Mouse (Mus musculus): ENCODE measurements around the gene Ppm1g. TPM values are rescaled to one million over a fixed set of nuclear protein-coding genes. Genes with fewer than 3 reads are reported as not detected.
A peak's percentile ranks its signal among the peaks of the same experiment; 100 is the strongest.

Ppm1g gene
- total and polyA plus RNA-seq, 3 experiments: 26.6 to 60.8 (median 51.1) TPM

DNA sequence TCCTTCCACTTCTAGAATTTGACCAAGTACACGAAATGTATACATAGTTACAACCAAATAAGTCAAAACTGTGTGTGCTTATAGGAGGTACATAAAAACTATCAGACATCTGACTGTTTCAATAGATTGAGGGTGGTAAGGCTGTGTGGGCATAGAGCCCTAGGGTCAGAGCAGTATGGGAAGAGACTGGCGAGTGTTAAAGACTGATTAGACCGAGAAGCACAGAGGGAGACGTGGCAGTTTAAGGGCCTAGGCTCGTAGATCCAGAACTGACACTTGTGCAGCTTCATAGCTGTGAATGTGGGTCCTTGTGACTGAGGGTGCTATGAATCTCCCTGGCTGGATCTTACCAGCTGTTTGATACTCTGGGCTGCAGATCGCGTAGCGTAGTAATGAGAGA, 34.4 kb upstream of the Ppm1g start:
- intact Hi-C loops (cut with DNase I): no loop called here
- peak overlapping the region; percentile 73 for H3K27ac ChIP-seq
- H3K36me3 ChIP-seq (ENCODE audit: control insufficient read depth, insufficient read depth, low read length): peaks cover 5% of the 10 kb centered on the region
- H3K4me1 ChIP-seq (ENCODE audit: control insufficient read depth, insufficient read depth, low read length): peaks cover 16% of the 10 kb centered on the region
- no peak overlapping the region for H3K4me3 ChIP-seq
- no peaks in the 10 kb centered on the region for H3K79me2 ChIP-seq (replicated peaks; ENCODE audit: control insufficient read depth, insufficient read depth, low read length)
- no peak for DNase-seq
- no peaks in the 10 kb centered on the region for H3K27me3 ChIP-seq (ENCODE audit: control insufficient read depth, insufficient read depth, low read length)
- TF ChIP-seq EP300 (IDR thresholded peaks at IDR 0.05; ENCODE audit: insufficient read depth, low read depth, low read length) (no peak), CTCF (IDR thresholded peaks at IDR 0.05) (no peak)
- WGBS: 80% methylated on average over 8 of the region's 8 CpGs
- H3K9ac ChIP-seq (ENCODE audit: low read depth, low read length): no peak overlapping the region

DNA sequence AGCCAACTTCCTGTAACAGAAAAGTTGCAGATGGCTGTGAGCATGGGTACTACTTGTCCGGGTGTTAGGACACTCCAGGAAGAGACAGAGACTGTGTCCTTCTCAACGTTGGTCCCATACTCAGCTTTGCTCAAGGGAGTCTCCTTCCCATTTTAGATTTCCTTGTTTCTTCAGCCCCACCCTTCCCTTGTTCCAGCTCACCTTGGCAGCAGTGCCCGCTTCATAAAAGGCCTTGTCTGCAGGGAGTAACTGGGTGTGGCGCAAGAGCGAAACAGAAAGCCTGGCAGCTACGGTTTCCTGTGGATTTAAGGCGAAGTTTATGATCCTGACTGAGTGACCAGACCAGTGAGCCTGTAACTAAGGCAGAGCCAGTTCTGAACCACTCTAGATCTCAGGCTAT, 34.0 kb upstream of the Ppm1g start:
- Histone ChIP-seq H3K9ac (ENCODE audit: low read depth, low read length) (no peak overlapping the region), H3K4me3 (peak overlapping the region; percentile 7; the same call in 1 of the 2 replicates), H3K36me3 (ENCODE audit: control insufficient read depth, insufficient read depth, low read length) (peaks cover 8% of the 10 kb centered on the region), H3K27ac (peak overlapping the region; percentile 73), H3K79me2 (replicated peaks; ENCODE audit: control insufficient read depth, insufficient read depth, low read length) (no peaks in the 10 kb centered on the region), H3K27me3 (ENCODE audit: control insufficient read depth, insufficient read depth, low read length) (no peaks in the 10 kb centered on the region), H3K4me1 (ENCODE audit: control insufficient read depth, insufficient read depth, low read length) (peaks cover 16% of the 10 kb centered on the region)
- 35% methylated on average over 7 of the region's 7 CpGs for WGBS
- TF ChIP-seq POLR2A (IDR thresholded peaks at IDR 0.05; ENCODE audit: insufficient read depth, low read depth, low read length) (peak; percentile 52; the same call in 1 of the 2 replicates), CTCF (IDR thresholded peaks at IDR 0.05) (no peak), EP300 (IDR thresholded peaks at IDR 0.05; ENCODE audit: insufficient read depth, low read depth, low read length) (no peak)
- peak; percentile 56 to 72 for DNase-seq
- intact Hi-C loops (cut with DNase I): no loop called here

DNA sequence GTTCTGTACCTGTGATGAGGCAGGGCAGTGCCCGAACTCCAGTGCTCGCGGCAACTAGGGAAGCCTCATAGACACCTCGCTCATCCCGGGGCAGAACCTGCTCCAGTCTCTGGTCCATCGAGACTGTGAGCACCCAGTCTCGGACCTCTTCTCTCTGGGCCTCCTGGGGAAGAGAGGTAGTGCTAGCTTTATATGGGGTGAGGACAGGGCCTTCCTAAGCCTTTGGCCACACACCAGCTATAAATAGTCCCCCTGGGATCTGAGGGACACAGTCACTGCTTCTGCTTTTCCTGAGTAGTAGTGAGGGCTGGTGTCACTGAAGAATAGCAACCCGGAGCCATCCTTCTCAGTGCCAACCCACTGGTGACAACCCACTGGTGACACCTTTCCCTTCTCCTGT, 33.3 kb upstream of the Ppm1g start:
- TF ChIP-seq POLR2A (IDR thresholded peaks at IDR 0.05; ENCODE audit: insufficient read depth, low read depth, low read length) (no peak), EP300 (IDR thresholded peaks at IDR 0.05; ENCODE audit: insufficient read depth, low read depth, low read length) (no peak), CTCF (IDR thresholded peaks at IDR 0.05) (no peak)
- intact Hi-C loops (cut with DNase I): no loop called here
- DNase-seq: no peak
- 69% methylated on average over 8 of the region's 8 CpGs for WGBS
- Histone ChIP-seq H3K27me3 (ENCODE audit: control insufficient read depth, insufficient read depth, low read length) (no peaks in the 10 kb centered on the region), H3K4me1 (ENCODE audit: control insufficient read depth, insufficient read depth, low read length) (peaks cover 16% of the 10 kb centered on the region), H3K79me2 (replicated peaks; ENCODE audit: control insufficient read depth, insufficient read depth, low read length) (no peaks in the 10 kb centered on the region), H3K9ac (ENCODE audit: low read depth, low read length) (peak overlapping the region; percentile 17), H3K36me3 (ENCODE audit: control insufficient read depth, insufficient read depth, low read length) (peaks cover 8% of the 10 kb centered on the region), H3K27ac (peak overlapping the region; percentile 73), H3K4me3 (peak overlapping the region; percentile 7; the same call in 1 of the 2 replicates)

DNA sequence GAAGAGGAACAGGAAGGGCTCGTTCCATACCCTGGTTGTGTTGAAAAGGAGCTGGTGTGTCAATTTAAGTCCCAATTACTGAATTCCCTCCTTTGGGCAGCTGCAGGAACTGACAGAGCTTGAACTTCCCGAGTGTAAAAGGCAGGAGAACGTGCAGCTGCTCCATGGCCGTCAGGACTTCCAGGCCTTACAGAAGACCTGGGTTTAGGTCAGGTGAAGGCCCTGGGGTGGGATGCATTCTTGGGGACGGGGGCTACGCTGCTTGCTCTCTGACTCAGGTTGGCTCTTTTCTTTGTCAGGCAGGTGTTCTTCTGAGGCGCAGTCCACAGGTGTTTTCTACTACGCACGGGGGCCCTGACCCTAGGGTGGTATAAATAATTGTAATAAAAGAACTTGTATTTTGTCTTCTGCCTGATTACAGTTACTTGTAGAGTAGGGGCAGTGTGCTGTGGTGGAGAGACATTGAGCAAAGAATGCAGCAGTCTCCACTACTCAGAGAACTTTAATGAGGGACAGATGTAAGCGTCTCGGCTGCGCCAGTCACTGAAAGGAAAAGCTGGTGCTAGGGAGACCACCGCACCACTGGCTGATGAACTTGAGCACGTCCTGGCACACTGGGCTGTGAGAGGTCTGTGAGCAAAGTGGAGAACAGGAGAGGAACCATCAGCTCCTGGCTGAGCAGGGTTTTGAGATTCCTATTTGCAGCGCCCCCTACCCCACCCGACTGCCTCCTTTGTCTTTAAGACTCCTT, 32.5 kb upstream of the Ppm1g start:
- H3K9ac ChIP-seq (ENCODE audit: low read depth, low read length): no peak overlapping the region
- 81% methylated on average over 16 of the region's 16 CpGs for WGBS

DNA sequence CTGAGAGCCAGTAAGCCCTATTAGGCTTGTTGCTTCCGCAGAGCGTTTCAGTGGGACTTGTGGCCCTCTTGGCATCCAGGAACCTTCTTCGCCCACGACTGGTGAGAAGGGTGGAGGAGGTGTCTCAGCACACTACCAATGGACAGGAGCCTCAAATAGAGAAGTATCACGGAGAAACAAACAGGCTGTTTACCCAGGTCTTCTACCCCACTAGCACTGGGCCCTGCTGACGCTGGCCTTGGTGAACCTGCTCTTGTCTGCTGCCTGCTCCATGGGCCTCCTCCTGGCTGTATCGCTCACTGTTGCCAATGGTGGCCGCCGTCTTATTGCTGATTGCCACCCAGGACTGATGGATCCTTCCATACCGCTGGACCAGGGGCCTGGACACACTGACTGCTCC, 31.7 kb upstream of the Ppm1g start:
- Histone ChIP-seq H3K79me2 (replicated peaks; ENCODE audit: control insufficient read depth, insufficient read depth, low read length) (no peaks in the 10 kb centered on the region), H3K9ac (ENCODE audit: low read depth, low read length) (no peak overlapping the region), H3K36me3 (ENCODE audit: control insufficient read depth, insufficient read depth, low read length) (peaks cover 14% of the 10 kb centered on the region), H3K27ac (no peak overlapping the region), H3K27me3 (ENCODE audit: control insufficient read depth, insufficient read depth, low read length) (no peaks in the 10 kb centered on the region), H3K4me1 (ENCODE audit: control insufficient read depth, insufficient read depth, low read length) (peaks cover 16% of the 10 kb centered on the region), H3K4me3 (no peak overlapping the region)
- TF ChIP-seq CTCF (IDR thresholded peaks at IDR 0.05): no peak
- TF ChIP-seq EP300 (IDR thresholded peaks at IDR 0.05; ENCODE audit: insufficient read depth, low read depth, low read length): no peak
- no peak for TF ChIP-seq POLR2A (IDR thresholded peaks at IDR 0.05; ENCODE audit: insufficient read depth, low read depth, low read length)
- intact Hi-C loops (cut with DNase I): no loop called here
- WGBS: 83% methylated on average over 10 of the region's 10 CpGs
- DNase-seq: no peak

More for the DNA sequence above, 32.5 kb upstream of the Ppm1g start:
- intact Hi-C loops (cut with DNase I): no loop called here
- peaks cover 14% of the 10 kb centered on the region for H3K36me3 ChIP-seq (ENCODE audit: control insufficient read depth, insufficient read depth, low read length)
- H3K79me2 ChIP-seq (replicated peaks; ENCODE audit: control insufficient read depth, insufficient read depth, low read length): no peaks in the 10 kb centered on the region
- TF ChIP-seq CTCF (IDR thresholded peaks at IDR 0.05): no peak
- TF ChIP-seq EP300 (IDR thresholded peaks at IDR 0.05; ENCODE audit: insufficient read depth, low read depth, low read length): no peak
- TF ChIP-seq POLR2A (IDR thresholded peaks at IDR 0.05; ENCODE audit: insufficient read depth, low read depth, low read length): no peak
- DNase-seq: no peak
- H3K4me3 ChIP-seq: no peak overlapping the region
- peak overlapping the region; percentile 73; the same call in 1 of the 2 replicates for H3K27ac ChIP-seq
- H3K4me1 ChIP-seq (ENCODE audit: control insufficient read depth, insufficient read depth, low read length): peaks cover 16% of the 10 kb centered on the region
- no peaks in the 10 kb centered on the region for H3K27me3 ChIP-seq (ENCODE audit: control insufficient read depth, insufficient read depth, low read length)

DNA sequence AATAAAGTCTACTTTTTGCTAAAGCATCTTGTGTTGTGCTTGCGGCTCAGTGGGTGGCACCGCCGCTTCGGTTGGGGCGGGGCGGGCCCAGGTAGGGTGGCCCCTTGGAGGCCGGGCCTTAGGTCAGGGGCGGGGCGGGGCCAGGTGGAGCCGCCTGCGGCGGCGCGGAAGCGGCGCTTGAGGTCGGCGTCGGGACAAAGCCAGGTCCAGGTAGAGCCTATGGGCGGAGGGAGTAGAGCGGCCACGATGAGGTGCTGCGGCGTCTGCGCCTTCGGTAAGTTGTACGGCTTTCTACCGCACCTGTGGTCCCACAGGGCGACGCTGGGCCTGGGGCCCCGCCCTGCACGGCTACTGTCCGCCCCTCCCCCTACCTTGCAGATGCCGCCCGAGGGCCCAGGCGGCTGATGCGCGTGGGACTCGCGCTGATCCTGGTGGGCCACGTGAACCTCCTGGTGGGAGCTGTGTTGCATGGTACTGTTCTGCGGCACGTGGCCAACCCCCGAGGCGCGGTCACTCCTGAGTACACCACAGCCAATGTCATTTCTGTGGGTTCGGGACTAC, 31.1 kb upstream of the Ppm1g start, which contains the start of gene Krtcap3:
Krtcap3 (plus strand) TSS at position 151 of the 561 bp plus-strand sequence.
- H3K4me1 ChIP-seq (ENCODE audit: control insufficient read depth, insufficient read depth, low read length): peaks cover 16% of the 10 kb centered on the region
- no peak within 1 kb of the TSS for H3K9ac ChIP-seq (ENCODE audit: low read depth, low read length)
- intact Hi-C loops (cut with DNase I): no loop called here
- no peak for TF ChIP-seq CTCF (IDR thresholded peaks at IDR 0.05)
- no peak for TF ChIP-seq EP300 (IDR thresholded peaks at IDR 0.05; ENCODE audit: insufficient read depth, low read depth, low read length)
- TF ChIP-seq POLR2A (IDR thresholded peaks at IDR 0.05; ENCODE audit: insufficient read depth, low read depth, low read length): no peak
- H3K36me3 ChIP-seq (ENCODE audit: control insufficient read depth, insufficient read depth, low read length): peaks cover 18% of the 10 kb centered on the region
- no peak for DNase-seq
- H3K27me3 ChIP-seq (ENCODE audit: control insufficient read depth, insufficient read depth, low read length): no peaks in the 10 kb centered on the region
- H3K27ac ChIP-seq: no peak within 1 kb of the TSS
- H3K79me2 ChIP-seq (replicated peaks; ENCODE audit: control insufficient read depth, insufficient read depth, low read length): no peaks in the 10 kb centered on the region
- H3K4me3 ChIP-seq: no peak within 1 kb of the TSS
- 55% methylated on average over 47 of the region's 47 CpGs for WGBS

Measured in heart, adult 2 months (tissue).